Mouse (Mus musculus): ENCODE data around the gene Cyp3a16.
"Not testable (repeated sequence)": the region's sequence is repeated elsewhere in the genome, so short reads cannot be mapped to it uniquely, and the experiment has no call there.

Cyp3a16 gene

GRCm38 (mm10) chr5:145469623-145470022, at the start of gene Cyp3a16:
TSS of gene Cyp3a16 (minus strand) at chr5:145469723.
- DNase-seq (ENCODE audit: low read depth): not testable (repeated sequence)

- no peak for DNase-seq (ENCODE audit: low read depth)
Observed at GRCm38 (mm10) chr5:145490300-145490699, 20.8 kb upstream of the Cyp3a16 start.

DNA sequence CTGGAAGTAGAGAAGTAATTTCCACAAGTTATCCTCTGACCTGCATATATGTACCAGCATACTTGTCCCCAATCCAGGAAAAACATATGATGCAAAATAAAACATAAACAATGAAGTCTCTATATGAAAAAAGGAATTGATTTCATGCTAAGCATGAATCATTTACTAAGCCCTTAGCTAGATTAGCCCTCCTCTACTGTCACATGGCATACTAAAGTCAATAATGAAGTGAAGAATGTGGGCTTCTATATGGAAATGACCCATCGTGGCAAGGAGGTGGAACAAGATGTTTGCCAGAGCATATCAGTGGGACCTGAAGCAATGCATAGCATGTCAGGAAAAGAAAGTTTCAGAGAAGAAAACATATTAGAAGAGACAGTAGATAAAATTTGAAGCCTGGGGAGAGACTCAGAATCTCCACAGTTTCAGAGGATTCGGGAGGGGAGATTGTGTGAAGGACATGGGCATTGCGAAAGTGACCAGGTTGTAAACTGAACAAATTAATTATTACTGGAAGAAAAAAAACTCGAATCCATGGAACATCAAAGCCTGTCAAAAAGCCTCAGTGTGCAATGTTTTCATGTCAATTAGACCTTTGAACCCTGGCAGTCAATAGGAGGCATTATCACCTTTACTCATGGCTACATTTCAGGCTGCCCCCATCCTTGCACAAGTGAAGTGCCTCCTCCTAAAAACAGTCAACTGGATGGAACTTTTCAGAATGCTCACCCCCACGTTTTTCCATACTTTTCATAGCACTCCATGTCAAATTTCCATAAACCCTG, 5.0 kb downstream of the Cyp3a16 start:
- DNase-seq (ENCODE audit: low read depth): no peak

DNA sequence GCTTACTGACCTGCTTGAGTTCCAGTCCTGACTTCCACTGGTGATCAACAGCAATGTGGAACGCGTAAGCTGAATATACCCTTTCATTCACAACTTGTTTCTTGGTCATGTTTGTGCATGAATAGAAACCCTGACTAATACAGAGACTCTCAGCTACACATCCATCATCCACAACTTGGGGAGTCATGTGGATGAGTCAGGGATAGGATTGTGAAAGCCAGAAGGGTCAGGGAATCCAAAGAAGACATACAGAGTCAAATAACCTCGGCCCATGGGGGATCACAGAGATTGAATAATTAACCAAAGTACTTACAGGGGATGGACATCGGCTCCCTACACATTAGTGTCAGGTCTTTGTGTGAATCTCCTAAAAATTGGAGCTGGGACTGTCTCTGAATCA, 7.2 kb downstream of the Cyp3a16 start:
- no peak for DNase-seq (ENCODE audit: low read depth)

DNA sequence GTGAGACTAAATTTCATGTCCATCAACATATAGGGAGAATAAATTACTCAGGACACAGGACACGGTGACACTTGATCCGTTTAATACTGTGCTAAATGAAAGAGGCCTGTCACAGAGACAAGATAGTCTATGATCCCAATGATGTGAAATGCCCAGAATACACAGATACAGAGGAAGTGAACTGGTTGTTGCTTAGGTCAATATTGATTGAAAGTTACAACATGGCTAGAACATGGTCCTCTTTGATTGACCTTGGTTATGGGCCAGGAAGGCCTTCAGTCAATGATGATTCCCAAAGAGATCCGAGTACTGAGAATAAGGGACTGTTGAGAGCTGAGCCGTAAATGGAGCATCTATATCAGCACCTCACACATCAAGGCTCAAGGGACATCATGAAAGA, 15.1 kb downstream of the Cyp3a16 start:
- DNase-seq (ENCODE audit: low read depth): no peak

GRCm38 (mm10) chr5:145433688-145434087, 35.8 kb downstream of the Cyp3a16 start:
- no peak for DNase-seq (ENCODE audit: low read depth)

DNA sequence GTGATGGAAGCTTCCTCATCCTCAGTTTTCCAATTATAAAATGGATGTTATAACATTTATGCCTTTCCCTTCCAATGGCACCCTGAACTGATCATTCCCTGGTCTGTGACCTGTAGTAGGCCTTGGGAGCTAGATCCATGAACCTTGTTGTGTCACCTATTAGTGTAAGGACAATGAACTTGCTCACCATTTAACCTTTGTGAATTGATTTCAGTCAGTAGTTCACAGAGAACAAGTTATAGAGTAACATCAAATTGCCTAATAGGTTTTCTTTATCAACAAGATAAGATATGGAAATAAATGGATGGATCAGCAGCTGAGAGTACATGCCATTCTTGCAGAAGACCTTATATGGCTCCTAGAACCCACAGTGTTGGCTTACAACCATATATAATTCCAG, 38.5 kb downstream of the Cyp3a16 start:
- no peak for DNase-seq (ENCODE audit: low read depth)

- DNase-seq (ENCODE audit: low read depth): no peak
Observed at GRCm38 (mm10) chr5:145422287-145422686, 47.2 kb downstream of the Cyp3a16 start.

GRCm38 (mm10) chr5:145415416-145415815, 54.1 kb downstream of the Cyp3a16 start:
- DNase-seq (ENCODE audit: low read depth): not testable (repeated sequence)

All from c-Kit-positive CD71-positive TER-119-negative erythroid progenitor cells, embryonic 14.5 days (primary cell).